Mouse (Mus musculus) E14TG2a.4 (cell line): Measurements from ENCODE around the gene Stxbp5.
"Not testable (repeated sequence)": the region's sequence is repeated elsewhere in the genome, so short reads cannot be mapped to it uniquely, and the experiment has no call there.

ENCODE experiments used
- H3K27me3 ChIP-seq: 2 replicates; pipeline ENCODE4 v1.6.1; 2014; ENCODE audit warnings: low read length, control low read depth; ENCODE audit not compliant: insufficient read depth
- H3K36me3 ChIP-seq: 2 replicates; pipeline ENCODE4 v1.6.1; 2014; ENCODE audit warnings: low read length, control low read depth; ENCODE audit not compliant: insufficient read depth
- H3K4me1 ChIP-seq: replicated peaks from 2 replicates; pipeline ENCODE4 v1.6.1; 2014; ENCODE audit warnings: low read depth, low read length, control low read depth
- H3K4me3 ChIP-seq: replicated peaks from 2 replicates; pipeline ENCODE4 v1.5.1; 2014; ENCODE audit warnings: mild to moderate bottlenecking, low read length
- H3K9me3 ChIP-seq: 2 replicates; pipeline ENCODE4 v1.6.1; 2014; ENCODE audit warnings: low read length, control low read depth
- CTCF ChIP-seq: conservative IDR thresholded peaks from 2 replicates; pipeline ENCODE4 v1.5.1; 2014; ENCODE audit warnings: low read length
- NANOG ChIP-seq: IDR thresholded peaks from 2 replicates; pipeline ENCODE4 v1.6.1; 2014; ENCODE audit warnings: borderline replicate concordance, low read length, mixed read lengths
- POU5F1 ChIP-seq: IDR thresholded peaks from 2 replicates; pipeline ENCODE4 v1.6.1; 2014; ENCODE audit warnings: low read length, borderline replicate concordance

The Stxbp5 gene

GRCm38 (mm10) chr10:9899086-9899485 lies 1.8 kb downstream of the Stxbp5 start:
- no peaks in the 10 kb centered on the region for H3K9me3 ChIP-seq
- H3K4me3 ChIP-seq, result no peak overlapping the region
- H3K27me3 ChIP-seq, result peaks cover 20% of the 10 kb centered on the region
- no peak for TF ChIP-seq POU5F1
- no peak for TF ChIP-seq CTCF
- H3K36me3 ChIP-seq, result no peaks in the 10 kb centered on the region
- H3K4me1 ChIP-seq, result peaks cover 16% of the 10 kb centered on the region

GRCm38 (mm10) chr10:9897852-9898251 lies 3.0 kb downstream of the Stxbp5 start:
- peaks cover 19% of the 10 kb centered on the region for H3K27me3 ChIP-seq
- TF ChIP-seq CTCF, result no peak
- TF ChIP-seq NANOG, result no peak
- TF ChIP-seq POU5F1, result no peak
- H3K4me1 ChIP-seq, result peaks cover 16% of the 10 kb centered on the region
- H3K4me3 ChIP-seq, result no peak overlapping the region
- no peaks in the 10 kb centered on the region for H3K36me3 ChIP-seq
- H3K9me3 ChIP-seq, result no peaks in the 10 kb centered on the region

GRCm38 (mm10) chr10:9893562-9893961 lies 7.3 kb downstream of the Stxbp5 start:
- TF ChIP-seq NANOG (no peak), CTCF (no peak), POU5F1 (no peak)
- H3K4me3 ChIP-seq, result no peak overlapping the region
- no peaks in the 10 kb centered on the region for H3K36me3 ChIP-seq

GRCm38 (mm10) chr10:9889651-9890050 lies 11.2 kb downstream of the Stxbp5 start:
- H3K9me3 ChIP-seq, result 0 out of 2 replicates have a peak, but pooled peaks cover 3% of the 10 kb centered on the region
- TF ChIP-seq POU5F1 (no peak), CTCF (no peak), NANOG (no peak)
- no peak overlapping the region for H3K4me3 ChIP-seq
- no peaks in the 10 kb centered on the region for H3K27me3 ChIP-seq
- no peaks in the 10 kb centered on the region; the same call in 1 of the 2 replicates for H3K4me1 ChIP-seq
- H3K36me3 ChIP-seq, result no peaks in the 10 kb centered on the region

More at GRCm38 (mm10) chr10:9893562-9893961, 7.3 kb downstream of the Stxbp5 start:
- no peaks in the 10 kb centered on the region; the same call in 1 of the 2 replicates for H3K4me1 ChIP-seq
- no peaks in the 10 kb centered on the region for H3K27me3 ChIP-seq
- H3K9me3 ChIP-seq, result no peaks in the 10 kb centered on the region

GRCm38 (mm10) chr10:9888655-9889054 lies 12.2 kb downstream of the Stxbp5 start:
- H3K27me3 ChIP-seq, result no peaks in the 10 kb centered on the region
- H3K36me3 ChIP-seq, result no peaks in the 10 kb centered on the region
- no peaks in the 10 kb centered on the region; the same call in 1 of the 2 replicates for H3K4me1 ChIP-seq
- TF ChIP-seq NANOG (no peak), POU5F1 (no peak), CTCF (no peak)
- H3K4me3 ChIP-seq, result no peak overlapping the region
- 0 out of 2 replicates have a peak, but pooled peaks cover 3% of the 10 kb centered on the region for H3K9me3 ChIP-seq

GRCm38 (mm10) chr10:9881781-9882320 lies 19.0 kb downstream of the Stxbp5 start:
- not testable (repeated sequence) for H3K9me3 ChIP-seq, H3K36me3 ChIP-seq, H3K4me1 ChIP-seq, H3K4me3 ChIP-seq, H3K27me3 ChIP-seq

GRCm38 (mm10) chr10:9880070-9880728 lies 20.7 kb downstream of the Stxbp5 start:
- TF ChIP-seq POU5F1 (no peak), CTCF (no peak), NANOG (no peak)
- Histone ChIP-seq H3K4me3 (no peak overlapping the region), H3K4me1 (no peaks in the 10 kb centered on the region), H3K27me3 (no peaks in the 10 kb centered on the region), H3K36me3 (no peaks in the 10 kb centered on the region), H3K9me3 (no peaks in the 10 kb centered on the region)

- no peaks in the 10 kb centered on the region for H3K36me3 ChIP-seq
- no peak overlapping the region for H3K4me3 ChIP-seq
- no peaks in the 10 kb centered on the region for H3K4me1 ChIP-seq
- H3K9me3 ChIP-seq, result no peaks in the 10 kb centered on the region
- no peak for TF ChIP-seq NANOG
- TF ChIP-seq CTCF, result no peak
- no peak for TF ChIP-seq POU5F1
- H3K27me3 ChIP-seq, result no peaks in the 10 kb centered on the region
Measured at GRCm38 (mm10) chr10:9878821-9879489, 21.9 kb downstream of the Stxbp5 start.

GRCm38 (mm10) chr10:9875905-9876304 lies 25.0 kb downstream of the Stxbp5 start:
- Histone ChIP-seq H3K4me3 (no peak overlapping the region), H3K27me3 (no peaks in the 10 kb centered on the region), H3K36me3 (no peaks in the 10 kb centered on the region), H3K4me1 (no peaks in the 10 kb centered on the region), H3K9me3 (no peaks in the 10 kb centered on the region)
- no peak for TF ChIP-seq NANOG
